ENCODE assay signal across 10 mouse cellular contexts in the genomic region with DNA sequence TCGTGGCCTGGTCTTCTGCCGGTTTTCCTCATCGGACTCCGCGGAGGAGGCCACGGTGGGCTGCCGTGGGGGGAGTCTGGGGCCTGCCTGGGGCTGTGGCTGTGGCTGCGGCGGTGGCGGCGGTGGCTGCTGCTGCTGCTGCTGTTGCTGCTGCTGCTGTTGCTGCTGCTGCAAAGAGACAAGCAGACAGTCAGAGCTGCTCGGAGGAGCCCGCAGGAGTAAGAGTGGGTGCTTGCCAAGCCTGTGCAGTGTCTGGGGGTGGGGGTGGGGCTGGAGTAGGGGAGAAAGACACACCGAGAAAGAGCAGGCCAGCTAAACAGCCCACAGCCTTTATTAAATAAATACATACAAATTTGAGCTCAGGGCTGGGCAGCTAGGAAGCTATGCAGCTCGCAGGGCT.
DNase-seq lines count a peak whose midpoint lies in the region; ATAC-seq and TF ChIP-seq lines count a peak whose summit lies in the region.
"Had no signal": no experiment of that assay in that cellular context is flagged by ENCODE, and none has a peak within 500 bp of the region (broad histone marks: within the 10 kb centered on the region; RNA-seq: fewer than 3 reads in every experiment).

No protein-coding gene starts in this region.

- TF ChIP-seq CTCF in midbrain, postnatal 0 days (IDR thresholded peaks at IDR 0.05), result no peak

- no peaks in the 10 kb centered on the region for H3K27me3 ChIP-seq in hindbrain, embryonic 15.5 days
- no peaks in the 10 kb centered on the region for H3K27me3 ChIP-seq in hindbrain, embryonic 12.5 days
- H3K27me3 ChIP-seq in midbrain, embryonic 13.5 days, result no peaks in the 10 kb centered on the region
- no peaks in the 10 kb centered on the region for H3K27me3 ChIP-seq in midbrain, postnatal 0 days (ENCODE audit: insufficient read depth, low read length)
- H3K27me3 ChIP-seq: heart, embryonic 13.5 days; liver, embryonic 13.5 days had no signal

- in situ Hi-C loops in ES-E14 (cut with MboI; ENCODE audit: low sequenced_read_pairs in 2 of 2, unreplicated experiment in 2 of 2), result no loop called here

- no peak overlapping the region for H3K27ac ChIP-seq in hindbrain, embryonic 15.5 days (replicated peaks)
- H3K27ac ChIP-seq in hindbrain, embryonic 12.5 days, result no peak overlapping the region
- H3K27ac ChIP-seq in midbrain, embryonic 13.5 days, result no peak overlapping the region
- H3K27ac ChIP-seq in midbrain, postnatal 0 days (ENCODE audit: low read depth, low read length), result no peak overlapping the region
- no peak overlapping the region for H3K27ac ChIP-seq in ES-E14 (ENCODE audit: insufficient read depth, low read depth, low read length, poor library complexity, severe bottlenecking)
- H3K27ac ChIP-seq: heart, embryonic 13.5 days; liver, embryonic 13.5 days had no signal

- H3K4me3 ChIP-seq in hindbrain, embryonic 15.5 days, result no peak overlapping the region
- no peak overlapping the region for H3K4me3 ChIP-seq in hindbrain, embryonic 12.5 days
- no peak overlapping the region for H3K4me3 ChIP-seq in midbrain, embryonic 13.5 days (replicated peaks)
- no peak overlapping the region for H3K4me3 ChIP-seq in midbrain, postnatal 0 days (ENCODE audit: low read depth, low read length)
- H3K4me3 ChIP-seq in ES-E14 (ENCODE audit: insufficient read depth in 1 of 2, low read depth in 1 of 2, low read length in 2 of 2, poor library complexity in 1 of 2, severe bottlenecking in 1 of 2), result peak overlapping the region; percentile 37 to 59
- H3K4me3 ChIP-seq: heart, embryonic 13.5 days; liver, embryonic 13.5 days had no signal

- DNase-seq in midbrain, postnatal 0 days (ENCODE audit: low spot score), result no peak
- no peak for DNase-seq in ES-E14 (ENCODE audit: low read depth, low spot score)
- peak; percentile 25 for DNase-seq in naive thymus-derived CD4-positive, alpha-beta T cell, adult 2 months (ENCODE audit: low read depth)
- no peak for DNase-seq in layer of hippocampus, adult 18-20 months (ENCODE audit: low spot score in 2 of 2)
- DNase-seq: adrenal gland, adult 8-10 months; liver, embryonic 13.5 days had no signal

- peak; percentile 62; the same call in 1 of the 2 replicates for ATAC-seq in hindbrain, embryonic 15.5 days (ENCODE audit: low FRiP score, low read depth)
- no peak for ATAC-seq in hindbrain, embryonic 12.5 days (ENCODE audit: low FRiP score)
- ATAC-seq in midbrain, embryonic 13.5 days, result peak; percentile 22; the same call in 1 of the 2 replicates
- no peak for ATAC-seq in midbrain, postnatal 0 days (ENCODE audit: low FRiP score)

- no peak overlapping the region for H3K4me2 ChIP-seq in hindbrain, embryonic 15.5 days
- H3K4me2 ChIP-seq in hindbrain, embryonic 12.5 days (replicated peaks), result no peak overlapping the region
- no peak overlapping the region for H3K4me2 ChIP-seq in midbrain, embryonic 13.5 days (replicated peaks)
- H3K4me2 ChIP-seq in midbrain, postnatal 0 days (ENCODE audit: low read depth, low read length, poor library complexity, severe bottlenecking), result no peak overlapping the region
- H3K4me2 ChIP-seq: heart, embryonic 13.5 days; liver, embryonic 13.5 days had no signal

- H3K36me3 ChIP-seq in hindbrain, embryonic 15.5 days, result no peaks in the 10 kb centered on the region; the same call in 1 of the 2 replicates
- peaks cover 36% of the 10 kb centered on the region for H3K36me3 ChIP-seq in hindbrain, embryonic 12.5 days
- H3K36me3 ChIP-seq in midbrain, embryonic 13.5 days, result peaks cover 38% of the 10 kb centered on the region
- peaks cover 7% of the 10 kb centered on the region; the same call in 1 of the 2 replicates for H3K36me3 ChIP-seq in midbrain, postnatal 0 days (ENCODE audit: insufficient read depth, low read length)
- H3K36me3 ChIP-seq in ES-E14 (ENCODE audit: control insufficient read depth, insufficient read depth, low read length, poor library complexity, severe bottlenecking), result no peaks in the 10 kb centered on the region
- H3K36me3 ChIP-seq: liver, embryonic 13.5 days had no signal

- H3K4me1 ChIP-seq in hindbrain, embryonic 15.5 days (replicated peaks), result peaks cover 7% of the 10 kb centered on the region; the same call in 1 of the 2 replicates
- no peaks in the 10 kb centered on the region; the same call in 1 of the 2 replicates for H3K4me1 ChIP-seq in hindbrain, embryonic 12.5 days
- peaks cover 7% of the 10 kb centered on the region; the same call in 1 of the 2 replicates for H3K4me1 ChIP-seq in midbrain, embryonic 13.5 days (replicated peaks)
- no peaks in the 10 kb centered on the region for H3K4me1 ChIP-seq in midbrain, postnatal 0 days (ENCODE audit: insufficient read depth, low read length)
- peaks cover 0 to 3% of the 10 kb centered on the region in 2 experiments; a peak in 1 of 4 replicates for H3K4me1 ChIP-seq in ES-E14 (ENCODE audit: control insufficient read depth in 2 of 2, insufficient read depth in 2 of 2, low read length in 2 of 2, poor library complexity in 1 of 2)
- H3K4me1 ChIP-seq: liver, embryonic 13.5 days had no signal

- H3K9me3 ChIP-seq in hindbrain, embryonic 15.5 days, result no peaks in the 10 kb centered on the region
- no peaks in the 10 kb centered on the region for H3K9me3 ChIP-seq in hindbrain, embryonic 12.5 days (replicated peaks)
- H3K9me3 ChIP-seq in midbrain, embryonic 13.5 days, result no peaks in the 10 kb centered on the region
- H3K9me3 ChIP-seq in midbrain, postnatal 0 days (ENCODE audit: low read length), result no peaks in the 10 kb centered on the region
- no peaks in the 10 kb centered on the region for H3K9me3 ChIP-seq in ES-E14 (ENCODE audit: control insufficient read depth, insufficient read depth, low read depth, low read length)
- H3K9me3 ChIP-seq: heart, embryonic 13.5 days; liver, embryonic 13.5 days had no signal

- no peak overlapping the region for H3K9ac ChIP-seq in hindbrain, embryonic 15.5 days
- no peak overlapping the region for H3K9ac ChIP-seq in hindbrain, embryonic 12.5 days
- no peak overlapping the region for H3K9ac ChIP-seq in midbrain, embryonic 13.5 days (replicated peaks)
- H3K9ac ChIP-seq in midbrain, postnatal 0 days (replicated peaks; ENCODE audit: low read length, poor library complexity, severe bottlenecking), result no peak overlapping the region
- H3K9ac ChIP-seq in ES-E14 (ENCODE audit: insufficient read depth, low read depth, low read length, poor library complexity, severe bottlenecking), result 0 out of 2 replicates have a peak overlapping the region, but pooled peaks have one; percentile 18
- H3K9ac ChIP-seq: heart, embryonic 13.5 days; liver, embryonic 13.5 days had no signal

- 85% methylated on average over 15 of the region's 15 CpGs for WGBS in hindbrain, embryonic 15.5 days
- WGBS in hindbrain, embryonic 12.5 days, result 91% methylated on average over 15 of the region's 15 CpGs
- 92% methylated on average over 15 of the region's 15 CpGs for WGBS in midbrain, embryonic 13.5 days
- 86% methylated on average over 15 of the region's 15 CpGs for WGBS in midbrain, postnatal 0 days

TF ChIP-seq in ES-E14, 5 proteins besides CTCF, POLR2A, EP300 and RAD21:
- TF ChIP-seq ZC3H11A (IDR thresholded peaks at IDR 0.05; ENCODE audit: borderline replicate concordance, low read depth, low read length) (no peak), ZNF384 (IDR thresholded peaks at IDR 0.05; ENCODE audit: low read depth, low read length) (no peak), MAFK (IDR thresholded peaks at IDR 0.05; ENCODE audit: insufficient read depth, low read depth, low read length) (no peak), HCFC1 (IDR thresholded peaks at IDR 0.05; ENCODE audit: borderline replicate concordance, insufficient read depth, low read length) (no peak), CHD2 (IDR thresholded peaks at IDR 0.05; ENCODE audit: low read depth, low read length) (no peak)

Comparison
In these comparisons a context has a peak if more than half of its experiments do, and no peak if none do; other contexts are left out.
1. ATAC-seq: peak in hindbrain, embryonic 15.5 days (single experiment) and midbrain, embryonic 13.5 days (single experiment); none in hindbrain, embryonic 12.5 days (single experiment) and midbrain, postnatal 0 days (single experiment).
2. H3K4me3 ChIP-seq: peak in ES-E14 (2 of 2); none in hindbrain, embryonic 15.5 days (single experiment), hindbrain, embryonic 12.5 days (single experiment), midbrain, embryonic 13.5 days (single experiment) and midbrain, postnatal 0 days (single experiment).